ENCODE assay signal across 18 mouse cellular contexts in the genomic region with DNA sequence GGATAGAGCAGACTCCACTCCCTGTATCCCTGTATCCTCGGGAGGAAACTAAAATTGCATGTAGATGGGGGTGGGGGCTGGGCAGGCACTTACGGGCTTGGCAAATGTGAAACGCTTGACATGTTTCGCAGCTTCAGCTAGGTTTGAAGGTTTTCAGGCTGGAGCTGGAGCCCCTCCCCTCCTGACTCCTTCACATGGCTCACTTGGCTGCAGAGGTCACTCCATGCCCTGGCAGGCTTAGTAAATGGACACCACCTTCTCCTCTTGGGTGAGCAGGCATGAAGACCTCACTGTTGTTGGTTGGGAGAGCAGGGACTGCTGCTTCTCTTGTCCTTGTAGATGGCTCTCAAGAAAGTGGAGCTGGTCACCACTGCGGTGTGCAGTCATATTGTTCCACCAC. TPM values are rescaled to one million over a fixed set of nuclear protein-coding genes. Genes with fewer than 3 reads are reported as not detected.
DNase-seq lines count a peak whose midpoint lies in the region; ATAC-seq and TF ChIP-seq lines count a peak whose summit lies in the region.
"Had no signal": no experiment of that assay in that cellular context is flagged by ENCODE, and none has a peak within 500 bp of the region (broad histone marks: within the 10 kb centered on the region; RNA-seq: fewer than 3 reads in every experiment).

No protein-coding gene starts in this region.

- WGBS in kidney, embryonic 16.5 days, result 56% methylated on average over 5 of the region's 5 CpGs
- 64% methylated on average over 5 of the region's 5 CpGs for WGBS in forebrain, embryonic 15.5 days

- ATAC-seq in kidney, embryonic 16.5 days (ENCODE audit: low FRiP score, low TSS enrichment), result peak; percentile 60; the same call in 1 of the 2 replicates
- no peak for ATAC-seq in forebrain, embryonic 15.5 days (replicated peaks)
- ATAC-seq: forebrain, embryonic 13.5 days had no signal

- TF ChIP-seq POLR2A in ES-Bruce4 (IDR thresholded peaks at IDR 0.05; ENCODE audit: insufficient read depth, low read length), result no peak

- peaks cover 47% of the 10 kb centered on the region for H3K4me1 ChIP-seq in E14TG2a.4 (replicated peaks; ENCODE audit: low read depth, low read length)
- peaks cover 1% of the 10 kb centered on the region for H3K4me1 ChIP-seq in ES-Bruce4 (ENCODE audit: control insufficient read depth, insufficient read depth, low read length)
- peaks cover 5% of the 10 kb centered on the region; the same call in 1 of the 2 replicates for H3K4me1 ChIP-seq in kidney, embryonic 16.5 days (ENCODE audit: insufficient read depth, low read length)
- H3K4me1 ChIP-seq in forebrain, embryonic 15.5 days, result peaks cover 9% of the 10 kb centered on the region; the same call in 1 of the 2 replicates

- H3K36me3 ChIP-seq in E14TG2a.4 (ENCODE audit: insufficient read depth, low read length) (peaks cover 11% of the 10 kb centered on the region), ES-Bruce4 (ENCODE audit: control insufficient read depth, insufficient read depth, low read length, poor library complexity, severe bottlenecking) (peaks cover 5% of the 10 kb centered on the region)
- no peaks in the 10 kb centered on the region for H3K36me3 ChIP-seq in kidney, embryonic 16.5 days (ENCODE audit: insufficient read depth, low read length)
- H3K36me3 ChIP-seq in forebrain, embryonic 15.5 days, result no peaks in the 10 kb centered on the region
- H3K36me3 ChIP-seq: embryonic facial prominence, embryonic 10.5 days; heart, embryonic 13.5 days; hindbrain, embryonic 15.5 days had no signal

- peak; percentile 11 for DNase-seq in yolk sac, embryonic 10.5 days (ENCODE audit: low spot score)
- no peak for DNase-seq in Muller cell, postnatal 12 days (ENCODE audit: inconsistent ontology term)
- DNase-seq: adrenal gland, adult 2 months; adrenal gland, postnatal 25 days; cerebellum, adult 2 months; cerebellum, postnatal 10 days; gastrocnemius, adult 2 months; gastrocnemius, postnatal 36 days; heart, adult 11 months; heart, postnatal 36 days had no signal

- H3K4me2 ChIP-seq in kidney, embryonic 16.5 days (replicated peaks; ENCODE audit: low read depth, low read length), result no peak overlapping the region; the same call in 1 of the 2 replicates
- H3K4me2 ChIP-seq in forebrain, embryonic 15.5 days (replicated peaks), result no peak overlapping the region
- H3K4me2 ChIP-seq: forebrain, embryonic 13.5 days; heart, embryonic 13.5 days; hindbrain, embryonic 15.5 days had no signal

- H3K27me3 ChIP-seq in E14TG2a.4 (ENCODE audit: insufficient read depth, low read length) (no peaks in the 10 kb centered on the region), ES-Bruce4 (ENCODE audit: control insufficient read depth, insufficient read depth, low read length, poor library complexity, severe bottlenecking) (no peaks in the 10 kb centered on the region)
- H3K27me3 ChIP-seq in kidney, embryonic 16.5 days (ENCODE audit: insufficient read depth, low read length), result no peaks in the 10 kb centered on the region; the same call in 1 of the 2 replicates
- H3K27me3 ChIP-seq in forebrain, embryonic 15.5 days, result no peaks in the 10 kb centered on the region
- H3K27me3 ChIP-seq: forebrain, embryonic 13.5 days; heart, embryonic 13.5 days; hindbrain, embryonic 15.5 days had no signal

- TF ChIP-seq CTCF in E14TG2a.4 (conservative IDR thresholded peaks at IDR 0.05; ENCODE audit: low read length), result no peak
- no peak for TF ChIP-seq CTCF in ES-Bruce4 (IDR thresholded peaks at IDR 0.05; ENCODE audit: low read depth, low read length)

- no peaks in the 10 kb centered on the region for H3K9me3 ChIP-seq in E14TG2a.4 (ENCODE audit: low read length)
- H3K9me3 ChIP-seq in ES-Bruce4 (replicated peaks; ENCODE audit: control insufficient read depth, insufficient read depth, low read length, poor library complexity, severe bottlenecking), result no peaks in the 10 kb centered on the region
- no peaks in the 10 kb centered on the region for H3K9me3 ChIP-seq in kidney, embryonic 16.5 days (ENCODE audit: low read length)
- no peaks in the 10 kb centered on the region for H3K9me3 ChIP-seq in forebrain, embryonic 15.5 days
- H3K9me3 ChIP-seq: embryonic facial prominence, embryonic 10.5 days; forebrain, embryonic 13.5 days; heart, embryonic 13.5 days; hindbrain, embryonic 15.5 days had no signal

- peak overlapping the region; percentile 65 for H3K4me3 ChIP-seq in E14TG2a.4 (replicated peaks; ENCODE audit: low read length)
- peak overlapping the region; percentile 46 for H3K4me3 ChIP-seq in ES-Bruce4 (ENCODE audit: low read depth, low read length)
- no peak overlapping the region for H3K4me3 ChIP-seq in kidney, embryonic 16.5 days (ENCODE audit: low read length)
- H3K4me3 ChIP-seq in forebrain, embryonic 15.5 days, result no peak overlapping the region
- H3K4me3 ChIP-seq: embryonic facial prominence, embryonic 10.5 days; forebrain, embryonic 13.5 days; gastrocnemius, adult 2 months; heart, embryonic 13.5 days; hindbrain, embryonic 15.5 days had no signal

- peak overlapping the region; percentile 89 for H3K27ac ChIP-seq in ES-Bruce4 (ENCODE audit: insufficient read depth, low read length)
- no peak overlapping the region for H3K27ac ChIP-seq in kidney, embryonic 16.5 days (ENCODE audit: low read length)
- no peak overlapping the region for H3K27ac ChIP-seq in forebrain, embryonic 15.5 days (replicated peaks)
- H3K27ac ChIP-seq: forebrain, embryonic 13.5 days; gastrocnemius, adult 2 months; heart, embryonic 13.5 days; hindbrain, embryonic 15.5 days had no signal

- TF ChIP-seq EP300 in ES-Bruce4 (IDR thresholded peaks at IDR 0.05; ENCODE audit: insufficient read depth, low read depth, low read length), result no peak

- peak overlapping the region; percentile 59 for H3K9ac ChIP-seq in ES-Bruce4 (ENCODE audit: low read depth, poor library complexity, severe bottlenecking)
- H3K9ac ChIP-seq in kidney, embryonic 16.5 days (replicated peaks; ENCODE audit: low read length), result no peak overlapping the region
- H3K9ac ChIP-seq in forebrain, embryonic 15.5 days (replicated peaks), result no peak overlapping the region
- H3K9ac ChIP-seq: forebrain, embryonic 13.5 days; heart, embryonic 13.5 days; hindbrain, embryonic 15.5 days had no signal

RNA-seq across cellular contexts. Expression of gene Alg13, which starts 1.6 kb away (rescaled TPM):
- polyA plus RNA-seq in ES-Bruce4 (2011; ENCODE audit: insufficient read depth, insufficient read length, low read depth, missing spikeins), result 398 and 426 TPM in 2 replicates
- polyA plus RNA-seq in kidney, embryonic 16.5 days (2015; fragmentation: Nextera tagmentation; extraction: Ambion mirVana), result 22.9 and 27.4 TPM in 2 replicates
- polyA plus RNA-seq in forebrain, embryonic 15.5 days (2015; fragmentation: Nextera tagmentation; extraction: Ambion mirVana), result 15.6 and 18.3 TPM in 2 replicates

Comparison
In these comparisons a context has a peak if more than half of its experiments do, and no peak if none do; other contexts are left out.
1. H3K4me3 ChIP-seq: peak in E14TG2a.4 (single experiment) and ES-Bruce4 (single experiment); none in kidney, embryonic 16.5 days (single experiment) and forebrain, embryonic 15.5 days (single experiment).
2. RNA of gene Alg13, which starts 1.6 kb away (polyA plus RNA-seq): 398 to 426 TPM in ES-Bruce4; 22.9 to 27.4 TPM in kidney, embryonic 16.5 days and 15.6 to 18.3 TPM in forebrain, embryonic 15.5 days; every median in the first group is over 10 times any median in the second.